Mouse (Mus musculus) erythroblast, embryonic 14.5 days (primary cell): ENCODE data around the gene Gm9046.

Source experiments
- GATA1 ChIP-seq: IDR thresholded peaks from 2 replicates; pipeline ENCODE4 v1.6.1; 2012; ENCODE audit warnings: low read length, inconsistent platforms, mixed read lengths
- TAL1 ChIP-seq: IDR thresholded peaks from 3 replicates; pipeline ENCODE4 v1.6.1; 2012; ENCODE audit warnings: low read length, inconsistent platforms, mixed read lengths

- TF ChIP-seq GATA1 (no peak), TAL1 (no peak)
Measured at GRCm38 (mm10) chr10:118319024-118319423, 24.0 kb downstream of the Gm9046 start.
